Mouse (Mus musculus) liver, adult 2 months (tissue): ENCODE data around the gene Degs2. TPM values are rescaled to one million over a fixed set of nuclear protein-coding genes. Genes with fewer than 3 reads are reported as not detected.

ENCODE experiments used
- DNase-seq: peaks from one replicate; pipeline ENCODE4 v3.0.0-alpha.2; 2011; ENCODE audit warnings: low read depth, low spot score; ENCODE audit errors: extremely low read depth
- H3K27ac ChIP-seq: fragments of 200-500 bp; replicated peaks from 2 replicates; pipeline ENCODE4 v1.5.1; 2012; ENCODE audit warnings: low read depth, mild to moderate bottlenecking, control low read depth, inconsistent platforms, low read length; ENCODE audit not compliant: insufficient read depth
- H3K27me3 ChIP-seq: fragments of 200-500 bp; 2 replicates; pipeline ENCODE4 v1.6.1; 2012; ENCODE audit warnings: mild to moderate bottlenecking, moderate library complexity, low read length, inconsistent platforms; ENCODE audit not compliant: control insufficient read depth, insufficient read depth
- H3K36me3 ChIP-seq: fragments of 200-500 bp; 2 replicates; pipeline ENCODE4 v1.6.1; 2012; ENCODE audit warnings: low read length, inconsistent platforms; ENCODE audit not compliant: control insufficient read depth, insufficient read depth
- H3K4me1 ChIP-seq: fragments of 200-500 bp; 2 replicates; pipeline ENCODE4 v1.6.1; 2011; ENCODE audit warnings: low read length; ENCODE audit not compliant: control insufficient read depth, insufficient read depth
- H3K4me3 ChIP-seq: fragments of 200-500 bp; 2 replicates; pipeline ENCODE4 v1.5.1; 2011; ENCODE audit warnings: low read depth, mild to moderate bottlenecking, control low read depth, low read length, moderate library complexity; ENCODE audit not compliant: insufficient read depth
- H3K79me2 ChIP-seq: fragments of 200-500 bp; 2 replicates; pipeline ENCODE4 v1.6.1; 2012; ENCODE audit warnings: inconsistent platforms, mild to moderate bottlenecking, low read length, moderate library complexity; ENCODE audit not compliant: control insufficient read depth, insufficient read depth
- H3K9ac ChIP-seq: fragments of 200-500 bp; 2 replicates; pipeline ENCODE4 v1.6.1; 2012; ENCODE audit warnings: low read depth, mild to moderate bottlenecking, control low read depth, inconsistent platforms, low read length
- CTCF ChIP-seq: fragments of 200-500 bp; IDR thresholded peaks from 2 replicates; pipeline ENCODE4 v1.5.1; 2011; ENCODE audit warnings: low read depth, low read length, control low read depth
- POLR2A ChIP-seq: fragments of 200-500 bp; IDR thresholded peaks from 2 replicates; pipeline ENCODE4 v1.6.1; 2011; ENCODE audit warnings: low read length, control low read depth; ENCODE audit not compliant: insufficient read depth; ENCODE audit errors: extremely low read depth
- WGBS: fragments of 180-500 bp; shearing (Covaris S2); methylation state at CpG from one replicate; pipeline ENCODE4 v1.1.7; 2018; 5-methylcytosine and 5-hydroxymethylcytosine counted together
- polyA plus RNA-seq: library from polyadenylated mRNA; depleted of rRNA; stranded (reverse); fragments of >200 nt; gene quantifications from 2 replicates; pipeline ENCODE4 v1.2.3, GENCODE M21; 2012; rRNA removed
- total RNA-seq: library from RNA; depleted of rRNA; stranded (reverse); fragments of >200 nt; gene quantifications from 2 replicates; pipeline ENCODE4 v1.2.3, GENCODE M21; 2014; rRNA removed

Degs2 gene
- total RNA-seq (0.07 and 0.65 TPM in 2 replicates), polyA plus RNA-seq (0.11 and 0.29 TPM in 2 replicates)

DNA sequence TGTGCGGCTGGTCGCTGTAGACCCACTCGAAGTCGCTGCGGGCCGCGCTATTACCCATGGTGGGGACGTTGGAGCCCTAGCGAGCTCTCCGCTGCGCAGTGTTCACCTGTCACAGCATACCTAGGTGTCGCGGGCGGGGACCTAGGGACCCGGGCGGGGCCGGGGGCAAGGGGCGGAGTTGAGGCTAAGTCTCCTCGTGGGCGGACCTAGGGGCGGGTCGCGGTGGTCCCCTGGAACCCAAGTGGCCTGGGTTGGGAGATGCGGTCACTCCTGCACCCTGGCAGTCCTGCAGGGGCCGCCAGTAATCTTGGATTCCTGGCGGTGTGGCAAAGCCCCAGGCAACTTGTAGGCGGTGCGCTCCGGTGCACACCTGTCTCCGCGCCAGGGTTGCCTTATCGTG lies at the start of gene Degs2:
Degs2 (minus strand) TSS at position 131 of the 400 bp plus-strand sequence.
- peak within 1 kb of the TSS; percentile 38; the same call in 1 of the 2 replicates for H3K4me3 ChIP-seq
- H3K27me3 ChIP-seq = peaks cover 7% of the 10 kb centered on the region
- TF ChIP-seq CTCF = peak; percentile 17; the same call in 1 of the 2 replicates
- TF ChIP-seq POLR2A = no peak
- H3K4me1 ChIP-seq = no peaks in the 10 kb centered on the region; the same call in 1 of the 2 replicates
- H3K9ac ChIP-seq = no peak within 1 kb of the TSS
- no peak within 1 kb of the TSS for H3K27ac ChIP-seq
- no peaks in the 10 kb centered on the region for H3K79me2 ChIP-seq
- DNase-seq = no peak
- H3K36me3 ChIP-seq = no peaks in the 10 kb centered on the region
- 4% methylated on average over 32 of the region's 32 CpGs for WGBS

DNA sequence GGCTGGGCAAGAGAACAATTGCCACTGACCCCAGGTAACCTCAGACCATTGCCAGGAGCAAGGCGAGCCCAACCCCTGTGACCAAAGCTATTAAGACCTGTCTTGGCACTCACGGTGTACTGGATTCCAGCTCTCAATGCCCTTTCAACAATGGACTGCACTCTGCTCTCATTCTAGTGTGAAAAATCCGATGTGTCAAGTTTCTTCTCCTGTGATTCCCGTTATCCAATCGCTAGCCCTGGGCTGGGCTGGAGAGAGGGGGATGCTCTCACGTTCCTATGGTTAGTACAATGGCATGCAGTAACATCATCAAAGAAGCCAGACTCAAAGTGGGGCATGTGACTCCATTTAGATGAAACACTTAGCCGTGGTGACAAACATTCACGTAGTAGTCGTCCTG lies 49.7 kb upstream of the Degs2 start:
- no peaks in the 10 kb centered on the region for H3K79me2 ChIP-seq
- H3K4me3 ChIP-seq = no peak overlapping the region
- no peaks in the 10 kb centered on the region for H3K27me3 ChIP-seq
- DNase-seq = no peak
- TF ChIP-seq CTCF (no peak), POLR2A (no peak)
- H3K36me3 ChIP-seq = no peaks in the 10 kb centered on the region
- H3K4me1 ChIP-seq = no peaks in the 10 kb centered on the region
- WGBS = 79% methylated on average over 9 of the region's 9 CpGs
- H3K9ac ChIP-seq = no peak overlapping the region
- no peak overlapping the region for H3K27ac ChIP-seq

- no peaks in the 10 kb centered on the region for H3K4me1 ChIP-seq
- TF ChIP-seq POLR2A = no peak
- TF ChIP-seq CTCF = no peak
- 76% methylated on average over 3 of the region's 3 CpGs for WGBS
- no peaks in the 10 kb centered on the region for H3K27me3 ChIP-seq
- H3K9ac ChIP-seq = no peak overlapping the region
- no peak for DNase-seq
- no peak overlapping the region for H3K4me3 ChIP-seq
- no peaks in the 10 kb centered on the region for H3K79me2 ChIP-seq
- H3K36me3 ChIP-seq = no peaks in the 10 kb centered on the region
- no peak overlapping the region for H3K27ac ChIP-seq
Measured at GRCm38 (mm10) chr12:108750226-108750625, 48.1 kb upstream of the Degs2 start.

DNA sequence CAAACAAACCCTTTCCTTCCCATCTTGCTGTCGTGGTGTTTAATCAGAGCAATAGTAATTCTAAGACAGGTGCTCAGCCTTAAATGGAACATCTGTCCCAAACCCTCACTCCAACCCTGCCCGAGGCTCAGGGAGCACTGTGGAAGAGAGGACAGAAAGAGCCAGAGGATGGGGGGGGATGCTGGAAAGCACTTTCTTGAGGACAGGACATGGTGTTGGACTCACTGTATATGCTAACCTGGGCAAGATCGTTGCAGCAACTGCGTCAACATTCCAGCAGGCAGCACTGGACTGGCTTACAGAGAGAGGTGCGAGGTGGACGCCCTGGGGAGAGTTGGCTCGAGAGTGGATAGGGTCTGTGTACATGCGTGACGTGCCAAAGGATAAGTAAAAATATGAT lies 47.3 kb upstream of the Degs2 start:
- 80% methylated on average over 9 of the region's 9 CpGs for WGBS
- no peak for DNase-seq
- TF ChIP-seq POLR2A (no peak), CTCF (no peak)
- no peaks in the 10 kb centered on the region for H3K4me1 ChIP-seq
- no peak overlapping the region for H3K9ac ChIP-seq
- no peaks in the 10 kb centered on the region for H3K79me2 ChIP-seq
- no peaks in the 10 kb centered on the region for H3K27me3 ChIP-seq
- H3K36me3 ChIP-seq = no peaks in the 10 kb centered on the region
- H3K4me3 ChIP-seq = no peak overlapping the region
- no peak overlapping the region for H3K27ac ChIP-seq

DNA sequence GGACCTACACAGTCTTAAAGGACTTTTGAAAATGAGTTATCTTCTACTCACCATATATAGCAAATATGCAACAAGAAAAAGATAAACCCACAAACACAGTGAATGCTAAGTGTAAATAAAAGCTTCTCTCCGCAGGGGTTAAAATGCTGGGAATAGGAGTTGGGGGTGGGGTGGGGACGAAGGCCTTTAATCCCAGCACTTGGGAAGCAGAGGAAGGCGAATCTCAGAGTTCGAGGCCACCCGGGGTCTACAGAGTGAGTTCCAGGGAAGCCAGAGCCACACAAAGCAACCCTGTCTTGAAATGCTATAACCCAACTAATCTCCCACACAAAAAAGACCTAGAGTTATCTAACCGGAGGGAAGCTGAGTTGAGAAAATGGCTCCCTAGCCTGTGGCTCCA lies 46.9 kb upstream of the Degs2 start:
- Histone ChIP-seq H3K9ac (no peak overlapping the region), H3K36me3 (no peaks in the 10 kb centered on the region), H3K27me3 (no peaks in the 10 kb centered on the region), H3K4me3 (no peak overlapping the region), H3K4me1 (no peaks in the 10 kb centered on the region), H3K79me2 (no peaks in the 10 kb centered on the region), H3K27ac (no peak overlapping the region)
- TF ChIP-seq CTCF (no peak), POLR2A (no peak)
- 78% methylated on average over 6 of the region's 6 CpGs for WGBS
- DNase-seq = no peak

DNA sequence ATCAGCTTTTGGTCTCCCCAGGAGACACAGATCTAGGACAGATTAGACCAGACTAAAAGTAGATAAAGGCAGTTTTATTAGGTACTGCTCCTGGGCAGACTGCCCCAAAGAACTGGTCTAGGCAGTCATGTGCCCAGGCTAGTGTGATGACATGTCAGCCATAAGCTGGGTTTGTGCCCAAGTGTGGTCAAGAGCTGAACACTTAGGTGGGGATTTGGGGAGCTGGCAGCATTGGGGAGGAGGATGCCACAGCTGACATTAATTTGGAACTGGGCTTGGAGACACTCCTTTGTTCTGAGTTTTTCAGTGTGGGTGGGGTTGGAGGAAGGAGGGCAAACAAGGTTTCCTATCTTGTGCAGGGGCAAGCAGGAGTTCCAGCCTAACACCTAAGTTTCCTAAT lies 43.9 kb upstream of the Degs2 start:
- DNase-seq = no peak
- Histone ChIP-seq H3K36me3 (no peaks in the 10 kb centered on the region), H3K27ac (no peak overlapping the region), H3K27me3 (no peaks in the 10 kb centered on the region), H3K9ac (no peak overlapping the region), H3K4me3 (no peak overlapping the region), H3K4me1 (no peaks in the 10 kb centered on the region), H3K79me2 (no peaks in the 10 kb centered on the region)
- TF ChIP-seq POLR2A (no peak), CTCF (no peak)
